Mouse (Mus musculus) gastrocnemius, adult 8-10 months (tissue): ENCODE results near the gene Ndufs2. TPM values are rescaled to one million over a fixed set of nuclear protein-coding genes. Genes with fewer than 3 reads are reported as not detected.
A peak's percentile ranks its signal among the peaks of the same experiment; 100 is the strongest.

Experiments used
- DNase-seq, 2 experiments: peaks; one replicate each; pipeline ENCODE4 v3.0.0; 2022; ENCODE audit warnings: low spot score in 2 of 2
- total RNA-seq, 4 experiments: library from RNA; stranded (reverse); gene quantifications; 2 replicates each; pipeline ENCODE4 v1.2.4; 2022

Gene Ndufs2
- total RNA-seq, 4 experiments from 2014 or later = 830 to 997 (median 868) TPM

- no peak for DNase-seq
These were observed 50.4 kb downstream of the Ndufs2 start for GRCm38 (mm10) chr1:171200769-171201168.

GRCm38 (mm10) chr1:171199532-171199931 is 51.7 kb downstream of the Ndufs2 start:
- no peak for DNase-seq

- DNase-seq = peak; percentile 50 to 54
These were observed 55.2 kb downstream of the Ndufs2 start, which contains the start of gene Pcp4l1 for GRCm38 (mm10) chr1:171195887-171196397. TSS of gene Pcp4l1 (minus strand) at chr1:171196268.

- DNase-seq = no peak
These were observed 56.0 kb downstream of the Ndufs2 start for GRCm38 (mm10) chr1:171195046-171195822.

GRCm38 (mm10) chr1:171193911-171194830 is 57.0 kb downstream of the Ndufs2 start:
- DNase-seq = no peak

GRCm38 (mm10) chr1:171193093-171193840 is 57.9 kb downstream of the Ndufs2 start:
- DNase-seq = no peak

GRCm38 (mm10) chr1:171192283-171192682 is 58.9 kb downstream of the Ndufs2 start:
- DNase-seq = no peak

- DNase-seq = no peak
These were observed 60.4 kb downstream of the Ndufs2 start for GRCm38 (mm10) chr1:171190832-171191231.

GRCm38 (mm10) chr1:171189476-171190114 is 61.6 kb downstream of the Ndufs2 start:
- no peak for DNase-seq

GRCm38 (mm10) chr1:171189046-171189445 is 62.1 kb downstream of the Ndufs2 start:
- no peak for DNase-seq

- no peak for DNase-seq
These were observed 63.1 kb downstream of the Ndufs2 start for GRCm38 (mm10) chr1:171187851-171188700.

GRCm38 (mm10) chr1:171185655-171186054 is 65.5 kb downstream of the Ndufs2 start:
- DNase-seq = no peak

Other genes starting within 250 kb of the Ndufs2 start
- not detected for gene Fcgr4, start 232.5 kb downstream of the Ndufs2 start, total RNA-seq
- gene Fcgr3, start 186.5 kb downstream of the Ndufs2 start, total RNA-seq = 1 to 10 TPM in 3 of 4 experiments, under 1 TPM in 1; 0.73 to 1.8 (median 1.4) TPM
- gene Cfap126, start 137.5 kb downstream of the Ndufs2 start, total RNA-seq = 1 to 10 TPM in 3 of 4 experiments, under 1 TPM in 1; 0.56 to 1.3 (median 1.2) TPM
- 100 to 1,000 TPM; 597 to 760 (median 703) TPM for gene Sdhc, start 100.8 kb downstream of the Ndufs2 start, total RNA-seq
- gene Mpz, start 100.7 kb downstream of the Ndufs2 start, total RNA-seq = 10 to 100 TPM in 3 of 4 experiments, 1 to 10 TPM in 1; 5.2 to 26.1 (median 16.9) TPM
- gene Pcp4l1, start 55.1 kb downstream of the Ndufs2 start, total RNA-seq = 10 to 100 TPM; 40.2 to 94.7 (median 71.0) TPM
- gene Nr1i3, start 37.4 kb downstream of the Ndufs2 start, total RNA-seq = under 1 TPM in 1 of 4 experiments, not detected in 3; 0.21 TPM
- 10 to 100 TPM; 46.4 to 50.9 (median 50.4) TPM for gene Tomm40l, start 28.9 kb downstream of the Ndufs2 start, total RNA-seq
- 1 to 10 TPM in 2 of 4 experiments, not detected in 2; 1.5 to 6.1 TPM for gene Apoa2, start 26.3 kb downstream of the Ndufs2 start, total RNA-seq
- 1 to 10 TPM in 3 of 4 experiments, under 1 TPM in 1; 0.85 to 3.1 (median 2.3) TPM for gene Fcer1g, start 17.0 kb downstream of the Ndufs2 start, total RNA-seq
- under 1 TPM in 2 of 4 experiments, not detected in 2; 0.09 to 0.36 TPM for gene Adamts4, start 967 bp downstream of the Ndufs2 start, total RNA-seq
- 10 to 100 TPM in 2 of 4 experiments, 1 to 10 TPM in 2; 8.7 to 14.1 (median 10.9) TPM for gene B4galt3, start 18.9 kb upstream of the Ndufs2 start, total RNA-seq
- 10 to 100 TPM in 2 of 4 experiments, 1 to 10 TPM in 2; 7.3 to 10.7 (median 9.0) TPM for gene Ppox, start 29.8 kb upstream of the Ndufs2 start, total RNA-seq
- gene Usp21, start 36.6 kb upstream of the Ndufs2 start, total RNA-seq = 10 to 100 TPM; 15.3 to 19.3 (median 16.2) TPM
- 100 to 1,000 TPM; 102 to 110 (median 106) TPM for gene Ufc1, start 43.6 kb upstream of the Ndufs2 start, total RNA-seq
- gene Dedd, start 77.8 kb upstream of the Ndufs2 start, total RNA-seq = 10 to 100 TPM; 31.9 to 39.7 (median 37.3) TPM
- 10 to 100 TPM; 25.6 to 30.3 (median 29.0) TPM for gene Nit1, start 94.3 kb upstream of the Ndufs2 start, total RNA-seq
- gene Pfdn2, start 94.3 kb upstream of the Ndufs2 start, total RNA-seq = 100 to 1,000 TPM in 2 of 4 experiments, 10 to 100 TPM in 2; 46.7 to 104 (median 77.5) TPM
- not detected for gene Klhdc9, start 109.4 kb upstream of the Ndufs2 start, total RNA-seq
- not detected for gene Nectin4, start 118.7 kb upstream of the Ndufs2 start, total RNA-seq
- gene Arhgap30, start 137.6 kb upstream of the Ndufs2 start, total RNA-seq = under 1 TPM; 0.34 to 0.63 (median 0.44) TPM
- 10 to 100 TPM; 29.3 to 35.5 (median 33.0) TPM for gene Usf1, start 159.9 kb upstream of the Ndufs2 start, total RNA-seq
- under 1 TPM in 2 of 4 experiments, not detected in 2; 0.51 to 0.58 TPM for gene Tstd1, start 167.5 kb upstream of the Ndufs2 start, total RNA-seq
- gene F11r, start 186.1 kb upstream of the Ndufs2 start, total RNA-seq = 1 to 10 TPM; 3.6 to 5.9 (median 4.2) TPM